Mouse (Mus musculus) adrenal gland, adult 2 months (tissue): ENCODE results near the gene Tdrd12. TPM values are rescaled to one million over a fixed set of nuclear protein-coding genes. Genes with fewer than 3 reads are reported as not detected.
A peak's percentile ranks its signal among the peaks of the same experiment; 100 is the strongest.
"Not testable (repeated sequence)": the region's sequence is repeated elsewhere in the genome, so short reads cannot be mapped to it uniquely, and the experiment has no call there.

Experiments used
- DNase-seq: peaks from one replicate; pipeline ENCODE4 v3.0.0; 2021
- polyA plus RNA-seq: library from polyadenylated mRNA; depleted of rRNA; stranded (reverse); fragments of >200 nt; gene quantifications from 2 replicates; pipeline ENCODE4 v1.2.3, GENCODE M21; 2012
- total RNA-seq, 2 experiments: library from RNA; stranded (reverse); gene quantifications; 2 replicates each; pipeline ENCODE4 v1.2.3; 2021

The Tdrd12 gene
- total and polyA plus RNA-seq, 3 experiments: 0.23 TPM; not detected in 2

- peak; percentile 94 for DNase-seq
Measured at GRCm38 (mm10) chr7:35555224-35556204, 18.0 kb upstream of the Tdrd12 start.

DNA sequence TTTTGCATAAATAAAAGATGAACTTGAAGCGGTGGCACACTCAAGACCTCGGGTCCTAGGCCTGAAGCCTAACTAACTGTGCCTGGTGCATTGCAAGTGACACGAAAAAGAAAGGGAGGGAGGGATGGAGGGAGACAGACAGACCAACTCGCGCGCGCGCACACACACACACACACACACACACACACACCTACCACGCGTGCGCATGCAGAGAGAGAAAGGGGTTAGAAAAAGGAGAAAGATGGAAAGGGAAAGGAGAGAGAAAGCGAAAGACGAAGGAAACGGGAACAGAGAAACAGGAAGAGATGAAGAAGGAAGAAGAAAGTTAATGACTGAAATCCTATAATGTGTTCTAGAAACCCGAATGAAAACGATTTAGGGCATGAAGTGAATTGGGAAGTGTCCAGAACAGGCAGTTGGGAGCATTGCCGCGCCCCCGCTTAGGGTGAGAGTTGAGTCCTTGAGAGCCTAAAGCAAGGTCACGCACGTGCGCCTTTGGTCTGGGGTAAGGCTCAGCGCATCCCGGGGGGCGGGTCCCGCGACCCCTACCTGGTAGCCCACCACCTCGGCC is 17.1 kb upstream of the Tdrd12 start:
- peak; percentile 44 for DNase-seq

DNA sequence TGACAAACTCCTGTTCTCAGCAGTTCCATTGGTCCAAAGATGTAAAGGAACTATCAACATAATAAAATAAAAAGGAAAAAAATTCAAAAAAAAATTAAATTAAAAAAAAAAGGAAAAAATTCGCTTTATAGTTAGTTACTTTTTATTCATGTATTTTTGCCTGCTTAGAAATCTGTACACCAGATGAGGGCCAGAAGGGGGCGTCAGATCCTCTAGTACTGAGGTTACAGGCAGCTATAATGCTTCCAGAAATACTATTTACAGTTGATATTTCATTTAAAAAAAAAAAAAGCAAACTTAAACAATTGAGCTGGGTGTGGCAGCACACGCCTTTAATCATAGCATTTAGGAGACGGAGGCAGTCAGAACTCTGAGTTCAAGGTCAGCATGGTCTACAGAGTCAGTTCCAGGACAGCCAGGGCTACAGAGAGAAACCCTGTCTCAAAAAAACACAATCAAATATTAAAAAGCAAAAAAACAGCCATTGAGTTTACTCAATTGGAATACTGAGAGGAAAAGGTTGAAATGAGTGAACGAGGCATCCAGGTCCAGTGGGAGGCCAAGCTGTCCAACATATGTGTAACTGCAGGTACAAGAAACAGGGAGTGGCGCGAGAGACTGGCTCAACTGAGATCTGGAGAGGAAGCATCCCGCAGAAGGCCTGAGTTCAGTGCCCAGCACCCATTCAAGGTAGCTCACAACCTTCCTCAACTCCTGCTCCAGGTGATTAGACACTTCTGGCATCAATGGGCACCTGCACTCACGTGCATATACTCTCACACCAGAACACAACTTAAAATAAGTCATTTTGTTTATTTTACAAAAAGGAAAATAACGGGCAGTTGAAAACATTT is 16.4 kb upstream of the Tdrd12 start:
- peak; percentile 14 for DNase-seq

- peak; percentile 60 for DNase-seq
Measured at GRCm38 (mm10) chr7:35545881-35546280, 8.3 kb upstream of the Tdrd12 start.

GRCm38 (mm10) chr7:35535750-35536512 is 1.6 kb downstream of the Tdrd12 start:
- no peak for DNase-seq

DNA sequence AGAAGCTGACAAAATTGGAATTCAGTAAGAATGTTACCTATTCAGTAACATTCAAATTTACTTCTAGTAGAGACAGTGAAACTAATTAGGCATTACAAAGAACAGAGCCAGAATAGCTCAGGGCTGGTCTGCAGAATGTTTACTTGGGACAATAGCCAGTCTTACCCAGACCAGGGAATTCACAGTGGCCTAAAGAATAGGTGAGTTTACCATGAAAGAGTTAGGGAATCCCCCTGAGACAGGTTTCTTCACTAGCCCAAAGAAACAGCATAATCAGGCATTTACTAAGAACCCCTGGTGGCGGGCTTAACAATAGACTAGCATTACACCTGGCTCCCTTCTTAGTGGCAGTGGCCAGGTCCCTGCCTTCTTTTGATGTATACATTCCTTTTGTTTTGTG is 7.0 kb downstream of the Tdrd12 start:
- DNase-seq: not testable (repeated sequence)

DNA sequence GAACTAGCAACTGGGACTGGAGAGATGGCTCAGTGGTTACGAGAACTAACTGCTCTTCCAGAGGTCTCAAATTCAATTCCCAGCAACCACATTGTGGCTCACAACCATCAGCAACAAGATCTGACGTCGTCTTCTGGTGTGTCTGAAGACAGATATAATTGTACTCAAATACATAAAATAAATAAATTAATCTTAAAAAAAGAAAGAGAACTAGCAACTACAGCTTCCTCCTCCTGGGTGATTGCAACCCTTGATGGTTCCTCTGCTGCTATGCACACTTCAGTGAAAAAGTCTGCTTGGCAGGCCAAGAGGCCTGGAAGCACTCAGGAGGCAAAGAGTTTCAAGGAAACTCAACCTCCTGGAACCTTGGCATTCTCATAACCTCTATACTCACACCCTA is 7.5 kb downstream of the Tdrd12 start:
- no peak for DNase-seq

GRCm38 (mm10) chr7:35526795-35527194 is 10.8 kb downstream of the Tdrd12 start:
- DNase-seq: no peak

- DNase-seq: no peak
Measured at GRCm38 (mm10) chr7:35501995-35502394, 35.5 kb downstream of the Tdrd12 start.

DNA sequence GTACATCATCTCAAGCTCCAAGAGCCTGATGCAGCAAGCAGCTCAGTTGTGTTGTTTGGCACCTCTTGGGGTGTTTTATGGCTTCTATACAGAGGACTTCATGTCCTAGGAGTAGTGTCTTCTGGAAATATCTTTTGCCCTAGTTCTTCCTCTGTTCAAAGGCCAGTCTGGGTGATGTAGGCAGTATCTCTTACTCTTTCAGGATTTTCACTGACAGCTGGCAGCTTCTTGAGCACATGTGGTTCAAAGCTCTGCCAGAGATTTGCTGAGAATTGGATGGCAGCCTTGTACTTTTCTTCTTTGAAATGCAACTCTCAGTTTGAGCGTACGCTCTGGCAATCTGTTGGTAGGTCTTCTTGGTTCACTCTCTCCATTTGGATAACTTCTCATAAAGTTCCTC is 40.0 kb downstream of the Tdrd12 start:
- no peak for DNase-seq

DNA sequence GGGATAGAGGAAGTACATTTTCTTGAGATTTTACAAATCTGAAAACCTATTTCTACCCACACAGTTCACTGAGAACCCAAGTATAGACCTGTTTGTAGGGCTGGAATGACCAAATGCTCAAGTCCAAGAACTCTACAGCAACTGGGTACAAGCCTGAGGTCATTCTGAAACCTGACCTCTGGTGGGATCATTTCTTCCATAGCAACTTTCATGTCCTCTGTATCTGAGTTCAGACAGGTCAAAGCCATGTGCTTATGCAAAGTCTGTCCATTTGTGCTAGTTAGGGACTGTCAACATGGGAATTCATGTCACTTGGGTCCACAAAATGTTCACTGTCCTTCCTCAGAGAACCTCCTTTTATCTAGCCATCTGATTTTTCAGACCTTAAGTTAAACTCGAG is 46.5 kb downstream of the Tdrd12 start:
- DNase-seq: no peak

- DNase-seq: no peak
Measured at GRCm38 (mm10) chr7:35490186-35490585, 47.4 kb downstream of the Tdrd12 start.

DNA sequence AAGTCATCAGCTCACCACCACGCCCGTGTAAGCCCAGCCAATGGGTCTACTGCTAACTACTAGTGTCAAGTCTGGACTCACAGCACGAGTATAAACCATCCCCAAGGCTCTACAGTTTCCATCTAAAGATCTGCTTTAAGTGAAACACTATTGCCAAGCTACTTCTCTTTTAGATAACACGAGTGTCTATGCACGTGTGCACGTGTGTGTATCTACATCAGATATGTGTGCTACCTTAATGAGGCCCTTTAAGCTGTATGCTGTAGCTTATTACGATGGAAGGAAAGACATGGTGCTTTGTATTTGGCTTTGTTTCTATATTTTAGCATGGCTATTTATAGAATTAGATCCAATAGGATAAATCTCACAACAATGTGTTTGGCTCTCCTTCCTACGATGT is 51.0 kb downstream of the Tdrd12 start:
- DNase-seq: no peak

DNA sequence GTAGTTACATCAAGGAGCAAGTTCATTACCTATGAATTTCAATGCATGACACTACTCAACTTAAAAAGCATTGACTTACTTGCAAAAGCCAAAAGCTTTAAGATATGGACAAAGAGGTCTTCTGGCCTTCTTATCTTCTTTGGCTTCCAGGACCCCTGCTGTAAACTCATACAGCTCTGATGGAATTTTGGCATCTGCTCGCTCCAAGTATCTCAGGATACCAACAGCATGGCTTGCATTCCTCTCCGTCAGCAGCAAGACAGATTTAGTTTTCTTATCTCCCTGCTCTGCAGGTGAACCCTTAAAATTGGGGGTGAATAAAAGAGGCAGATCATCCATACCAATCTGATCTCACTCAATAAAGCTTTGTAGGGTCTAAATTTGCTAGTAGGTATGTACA is 52.4 kb downstream of the Tdrd12 start:
- DNase-seq: no peak

DNA sequence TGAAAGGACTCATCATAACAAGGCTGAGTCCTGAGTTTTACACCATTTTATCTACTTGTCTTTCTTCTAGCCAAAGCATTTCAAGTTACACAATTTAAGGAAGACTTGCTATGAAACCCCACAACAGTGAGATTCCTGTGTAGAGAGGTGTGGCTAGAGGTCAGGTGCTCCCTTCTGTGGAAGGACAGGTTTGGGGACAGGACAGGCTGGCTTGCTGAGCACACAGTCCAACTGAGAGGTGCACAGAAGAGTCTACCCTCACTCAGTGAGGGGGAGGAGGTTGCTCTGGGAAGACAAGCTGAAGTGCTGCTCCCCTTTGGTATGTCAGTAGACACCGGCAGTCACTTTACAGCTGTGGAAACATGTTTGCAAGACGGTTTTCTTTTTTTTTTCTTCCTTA is 61.1 kb downstream of the Tdrd12 start:
- DNase-seq: no peak

GRCm38 (mm10) chr7:35470794-35471193 is 66.8 kb downstream of the Tdrd12 start:
- no peak for DNase-seq

- DNase-seq: no peak
Measured at GRCm38 (mm10) chr7:35467856-35468255, 69.7 kb downstream of the Tdrd12 start.

DNA sequence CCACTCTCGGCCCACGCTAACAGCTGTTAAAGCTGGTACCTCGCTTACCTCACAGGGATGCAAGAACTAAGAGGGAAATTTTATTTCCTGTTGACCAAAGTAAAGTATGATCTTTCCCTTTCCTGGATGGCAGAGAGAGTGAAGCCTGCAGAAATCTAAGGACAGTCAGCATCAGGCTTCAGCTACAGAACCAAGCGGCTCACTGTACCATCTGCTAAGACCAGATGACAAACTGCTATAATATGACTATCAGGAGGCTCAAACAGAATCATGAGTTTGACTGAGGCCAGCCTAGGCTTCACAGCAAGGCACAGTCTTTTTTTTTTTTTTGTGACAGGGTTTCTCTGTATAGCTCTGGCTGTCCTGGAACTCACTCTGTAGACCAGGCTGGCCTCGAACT is 72.5 kb downstream of the Tdrd12 start:
- no peak for DNase-seq

DNA sequence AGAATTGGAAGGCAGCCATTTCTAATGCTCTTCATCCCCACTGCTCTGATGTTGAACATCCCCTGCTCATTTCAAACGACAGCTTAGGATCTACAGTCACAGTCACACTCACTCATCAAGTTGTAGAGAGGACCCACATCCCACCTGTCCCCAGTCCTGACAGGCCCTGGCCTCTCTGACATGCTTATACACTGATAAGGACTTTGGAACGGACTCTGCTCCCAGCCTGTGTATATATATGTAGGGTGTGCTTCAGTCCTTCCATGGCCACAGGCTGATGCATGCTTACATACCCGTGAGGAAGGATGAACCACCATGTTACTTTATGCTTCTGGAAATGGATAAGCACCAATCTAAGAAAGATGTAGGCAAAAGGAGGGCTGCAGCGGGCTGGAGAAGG is 76.6 kb downstream of the Tdrd12 start:
- no peak for DNase-seq

DNA sequence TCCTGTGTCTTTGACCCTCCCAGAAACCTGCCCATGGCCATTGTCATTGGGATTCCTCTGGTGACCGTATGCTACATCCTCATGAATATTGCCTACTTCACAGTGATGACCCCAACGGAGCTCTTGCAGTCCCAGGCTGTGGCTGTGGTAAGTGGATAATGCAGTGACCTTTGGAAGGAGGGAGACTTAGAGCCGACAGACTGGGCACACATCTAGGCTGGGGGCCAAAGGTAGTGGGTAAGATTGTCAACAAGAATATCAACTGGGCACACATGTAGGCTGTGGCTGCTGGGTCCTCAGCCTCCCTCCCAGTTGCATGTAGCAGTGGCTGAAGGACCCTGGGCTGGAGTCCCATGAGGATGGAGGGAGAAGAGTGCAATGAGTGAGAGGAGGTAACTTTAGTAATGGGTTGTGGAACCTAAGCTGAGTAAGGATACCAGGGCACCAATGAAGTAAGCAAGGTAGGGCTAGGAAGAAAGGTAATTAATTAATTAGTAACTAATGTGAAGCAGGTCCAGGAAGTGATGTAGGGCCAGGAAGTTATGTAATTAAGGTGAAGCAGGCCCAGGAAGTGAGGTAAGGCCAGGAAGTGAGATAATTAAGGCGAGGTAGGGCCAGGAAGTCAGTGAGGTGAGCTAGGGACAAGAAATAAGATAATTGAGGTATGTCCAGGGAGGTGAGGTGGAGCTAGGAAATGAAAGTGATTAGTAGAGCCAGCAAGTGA is 81.3 kb downstream of the Tdrd12 start:
- DNase-seq: no peak

DNA sequence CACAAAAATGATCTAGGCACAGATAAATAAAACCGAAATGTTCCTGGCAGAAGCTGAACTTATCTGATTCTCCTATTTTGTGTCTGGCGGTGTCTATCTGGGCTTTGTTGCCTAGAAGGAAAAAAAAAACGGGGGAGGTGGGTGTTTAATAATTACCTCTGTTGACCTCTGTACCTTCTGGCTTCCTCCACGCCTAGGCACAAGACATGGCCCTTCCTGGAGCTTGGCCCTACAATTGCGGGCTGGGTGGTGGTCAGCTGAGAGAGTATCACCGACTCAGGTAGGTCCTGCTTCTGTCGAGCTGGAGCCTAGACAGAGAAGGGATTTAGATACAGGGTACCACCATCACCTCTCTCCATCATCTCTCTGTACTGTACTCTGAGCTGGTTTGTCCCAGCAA is 88.7 kb downstream of the Tdrd12 start:
- DNase-seq: no peak
